Mouse (Mus musculus): ENCODE results near the gene Pml.

The Pml gene

GRCm38 (mm10) chr9:58201861-58202549 lies 47.6 kb downstream of the Pml start:
- peak; percentile 29 for DNase-seq (ENCODE audit: low spot score)

GRCm38 (mm10) chr9:58201091-58201842 lies 48.3 kb downstream of the Pml start:
- peak; percentile 51 for DNase-seq (ENCODE audit: low spot score)

GRCm38 (mm10) chr9:58200270-58201090 lies 49.1 kb downstream of the Pml start:
- no peak for DNase-seq (ENCODE audit: low spot score)

- no peak for DNase-seq (ENCODE audit: low spot score)
Measured at GRCm38 (mm10) chr9:58199381-58200269, 50.0 kb downstream of the Pml start.

- DNase-seq (ENCODE audit: low spot score): peak; percentile 32
Measured at GRCm38 (mm10) chr9:58198801-58199371, 50.7 kb downstream of the Pml start.

- peak; percentile 52 for DNase-seq (ENCODE audit: low spot score)
Measured at GRCm38 (mm10) chr9:58197781-58198701, 51.5 kb downstream of the Pml start.

GRCm38 (mm10) chr9:58196610-58197567 lies 52.7 kb downstream of the Pml start:
- DNase-seq (ENCODE audit: low spot score): no peak

- DNase-seq (ENCODE audit: low spot score): no peak
Measured at GRCm38 (mm10) chr9:58196141-58196540, 53.4 kb downstream of the Pml start.

GRCm38 (mm10) chr9:58195671-58196070 lies 53.9 kb downstream of the Pml start:
- DNase-seq (ENCODE audit: low spot score): no peak

- no peak for DNase-seq (ENCODE audit: low spot score)
Measured at GRCm38 (mm10) chr9:58194222-58194621, 55.4 kb downstream of the Pml start.

- DNase-seq (ENCODE audit: low spot score): no peak
Measured at GRCm38 (mm10) chr9:58184456-58184855, 65.1 kb downstream of the Pml start.

- no peak for DNase-seq (ENCODE audit: low spot score)
Measured at GRCm38 (mm10) chr9:58179390-58179789, 70.2 kb downstream of the Pml start.

- no peak for DNase-seq (ENCODE audit: low spot score)
Measured at GRCm38 (mm10) chr9:58177165-58177564, 72.4 kb downstream of the Pml start.

GRCm38 (mm10) chr9:58175745-58176487 lies 73.7 kb downstream of the Pml start:
- DNase-seq (ENCODE audit: low spot score): peak; percentile 56

GRCm38 (mm10) chr9:58174818-58175251 lies 74.8 kb downstream of the Pml start:
- peak; percentile 70 for DNase-seq (ENCODE audit: low spot score)

GRCm38 (mm10) chr9:58172863-58173262 lies 76.7 kb downstream of the Pml start:
- DNase-seq (ENCODE audit: low spot score): no peak

- DNase-seq (ENCODE audit: low spot score): no peak
Measured at GRCm38 (mm10) chr9:58169426-58169825, 80.2 kb downstream of the Pml start.

- no peak for DNase-seq (ENCODE audit: low spot score)
Measured at GRCm38 (mm10) chr9:58168880-58169279, 80.7 kb downstream of the Pml start.
